Mouse (Mus musculus): ENCODE measurements at regions not wholly inside any gene's neighbourhood (a gene's known extent, or its start where the extent isn't known, plus 50 kb on each side); places are given as distances from the start of the nearest gene placed in this dataset.

DNA sequence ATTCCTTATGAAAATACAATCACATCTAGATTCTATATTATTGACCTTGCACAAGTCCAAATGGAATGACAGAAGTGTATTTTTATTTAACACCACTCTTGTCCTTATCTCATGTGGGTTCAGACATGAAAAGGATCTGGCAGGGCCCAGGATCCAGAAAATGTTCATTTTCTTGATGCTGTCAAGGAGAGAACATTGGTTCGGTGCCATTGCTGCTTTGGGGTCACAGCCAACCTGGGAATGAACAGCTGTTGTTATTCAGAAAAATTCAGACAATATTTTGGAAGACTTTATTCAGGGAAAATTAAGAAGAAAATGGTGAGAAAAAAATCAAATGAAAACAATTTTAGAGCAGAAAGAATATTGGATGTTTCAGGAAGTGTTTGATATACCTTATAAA lies 590.0 kb downstream of the Iqcm start:
- no peak for DNase-seq (ENCODE audit: low spot score in 2 of 2)

- DNase-seq (ENCODE audit: low spot score in 2 of 2) = peak; percentile 3 to 10
These were observed 603.5 kb downstream of the Iqcm start for GRCm38 (mm10) chr8:76052003-76052402.

DNA sequence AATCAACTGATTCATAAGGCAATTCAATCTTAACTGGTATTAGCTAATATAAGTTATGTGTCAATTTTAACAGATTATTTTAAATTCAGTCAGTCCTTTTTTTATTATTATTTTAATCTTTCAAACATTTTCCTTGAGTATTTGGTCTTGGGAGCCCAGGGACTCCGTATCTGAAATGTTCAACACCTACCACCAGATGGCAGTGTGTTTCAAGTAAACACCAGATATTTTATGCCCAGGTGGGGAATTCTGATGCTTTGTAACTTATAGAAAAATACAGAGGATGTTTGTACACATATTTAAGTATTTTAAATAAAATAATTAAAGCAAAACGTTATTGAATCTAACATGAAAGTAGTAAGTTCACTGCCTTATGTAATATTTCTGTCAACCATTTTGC lies 619.2 kb downstream of the Iqcm start:
- DNase-seq (ENCODE audit: low spot score in 2 of 2) = peak in 1 of 2 experiments; percentile 15

DNA sequence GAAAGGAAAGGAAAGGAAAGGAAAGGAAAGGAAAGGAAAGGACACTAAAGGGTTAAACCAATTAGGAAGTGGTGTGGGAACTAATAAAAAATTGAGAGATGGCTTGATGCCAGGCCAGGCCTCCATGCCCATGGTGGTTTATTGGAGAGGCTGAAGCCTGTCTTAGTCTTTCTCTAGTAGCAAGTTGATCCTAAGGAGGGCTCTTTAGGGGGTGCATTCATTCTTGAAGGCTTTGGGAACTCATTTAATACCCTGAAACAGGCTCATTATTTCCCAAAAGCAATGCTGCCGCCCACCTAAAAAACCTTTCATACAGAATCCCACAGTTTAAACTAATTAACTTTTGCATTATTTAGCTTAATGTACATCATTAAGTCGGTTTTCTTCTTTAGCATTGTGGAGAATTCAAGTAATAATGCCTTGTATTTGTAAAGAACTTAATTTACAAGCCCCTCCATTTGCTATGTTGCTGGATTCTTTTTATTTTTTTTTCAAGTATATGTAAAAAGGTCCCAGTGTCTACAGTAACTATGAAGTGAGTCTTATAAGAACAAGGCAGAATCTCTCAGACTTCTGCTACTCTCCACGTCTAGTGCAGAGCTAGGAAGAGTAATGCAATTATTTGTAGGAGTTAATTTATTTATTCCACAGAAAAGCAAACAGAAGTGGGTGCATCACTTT lies 624.3 kb downstream of the Iqcm start:
- DNase-seq (ENCODE audit: low spot score in 2 of 2) = no peak

DNA sequence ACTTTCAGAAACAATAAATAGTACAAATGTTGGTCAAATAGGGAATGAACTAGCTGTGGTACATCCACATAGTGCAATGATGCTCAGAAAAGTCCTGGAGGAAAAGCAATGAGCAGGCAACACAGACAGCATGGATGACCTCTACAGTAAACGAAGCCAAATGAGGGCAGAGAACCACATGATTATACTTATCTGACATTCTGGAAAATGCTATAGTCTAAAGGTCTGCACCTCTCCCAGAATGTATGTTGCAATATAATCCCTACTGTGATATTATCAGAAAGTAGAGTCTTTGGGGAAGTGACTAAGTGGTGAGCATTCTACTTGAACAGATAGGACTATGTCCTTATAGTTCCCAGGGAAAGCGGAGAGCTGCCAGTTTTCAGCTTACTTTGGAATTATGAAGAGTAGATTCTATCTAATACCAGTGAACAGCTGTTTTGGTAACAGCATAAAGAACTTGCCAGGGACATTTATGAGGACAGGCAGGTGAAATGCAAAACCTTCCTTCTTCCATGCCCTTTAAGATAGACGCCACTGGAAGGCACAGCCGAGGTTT lies 672.2 kb downstream of the Iqcm start:
- DNase-seq (ENCODE audit: low spot score in 2 of 2) = no peak

DNA sequence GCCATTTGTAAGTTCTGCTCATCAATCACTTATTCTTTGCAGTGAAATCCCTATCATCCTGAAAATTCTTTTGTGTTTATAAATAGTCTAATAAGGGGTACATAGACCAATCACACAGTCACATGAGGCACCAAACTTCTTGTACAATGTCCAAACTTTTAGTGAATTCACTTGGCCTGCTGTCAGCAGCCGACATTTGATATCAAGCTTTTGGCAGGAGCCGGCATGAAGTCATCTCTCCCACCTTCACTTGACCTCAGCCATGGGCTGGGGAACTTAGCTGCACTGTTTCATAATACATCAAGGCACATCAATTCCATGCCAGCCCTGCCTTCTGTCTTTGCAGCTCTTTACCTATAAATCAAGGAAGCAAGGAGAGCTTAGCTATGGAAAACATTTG lies 679.0 kb downstream of the Iqcm start:
- DNase-seq (ENCODE audit: low spot score in 2 of 2) = no peak

DNA sequence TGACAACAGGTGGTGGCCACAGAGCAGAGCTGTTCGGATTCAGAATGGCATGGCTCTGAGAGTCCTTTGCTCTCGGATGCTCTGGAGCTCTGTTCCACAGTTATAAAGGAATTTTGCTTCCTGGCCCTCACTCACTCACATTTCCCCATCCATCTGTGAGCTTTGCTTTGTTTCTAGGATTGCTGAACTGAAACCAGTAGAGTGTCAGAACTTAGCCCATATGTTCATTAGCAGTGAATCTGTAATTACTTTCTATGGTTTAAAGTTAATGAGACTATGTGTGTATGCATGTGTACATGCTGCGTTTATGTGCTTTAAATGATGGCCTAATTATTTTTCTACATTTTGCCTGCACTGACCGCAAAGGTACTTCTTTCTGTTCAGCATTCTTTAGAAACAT lies 688.7 kb downstream of the Iqcm start:
- DNase-seq (ENCODE audit: low spot score in 2 of 2) = no peak

DNA sequence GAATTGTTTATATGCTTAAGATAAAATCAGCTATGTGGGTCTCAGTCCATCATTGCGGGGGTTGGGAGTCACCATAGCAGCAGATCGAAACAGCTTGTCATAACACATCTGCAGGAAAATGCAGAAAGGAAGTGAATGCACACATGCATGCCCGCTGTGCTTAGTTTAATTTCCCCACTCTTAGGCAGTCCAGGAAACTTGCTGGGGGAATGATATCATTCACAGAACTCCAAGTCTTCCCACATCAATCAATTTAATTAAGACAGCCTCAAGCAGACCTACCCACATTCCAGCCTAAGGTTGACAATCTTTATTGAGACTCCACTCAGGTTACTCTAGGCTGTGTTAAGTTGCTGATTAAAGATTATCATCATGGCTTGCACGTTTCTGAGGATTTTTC lies 700.2 kb downstream of the Iqcm start:
- no peak for DNase-seq (ENCODE audit: low spot score in 2 of 2)

DNA sequence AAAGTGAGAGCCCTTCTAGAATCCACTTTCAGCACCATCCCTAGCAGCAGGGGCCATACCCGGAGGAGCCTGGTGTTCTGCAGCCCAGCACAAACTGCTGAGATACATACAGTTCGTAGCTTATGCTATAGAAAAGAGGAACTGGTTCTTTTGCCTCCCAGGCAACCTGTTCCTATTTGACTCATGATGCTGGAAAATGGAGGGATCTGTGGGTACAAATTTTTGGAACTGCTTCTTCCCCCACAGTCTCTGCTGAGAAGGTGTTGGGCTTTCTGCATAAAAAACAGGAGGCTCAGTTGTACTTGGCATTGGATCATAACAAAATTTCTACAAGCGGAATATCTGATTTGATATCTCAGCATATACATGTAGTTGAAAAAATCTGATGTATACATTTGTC lies 716.7 kb upstream of the Nr3c2 start:
- DNase-seq (ENCODE audit: low spot score in 2 of 2) = peak in 1 of 2 experiments; percentile 4

DNA sequence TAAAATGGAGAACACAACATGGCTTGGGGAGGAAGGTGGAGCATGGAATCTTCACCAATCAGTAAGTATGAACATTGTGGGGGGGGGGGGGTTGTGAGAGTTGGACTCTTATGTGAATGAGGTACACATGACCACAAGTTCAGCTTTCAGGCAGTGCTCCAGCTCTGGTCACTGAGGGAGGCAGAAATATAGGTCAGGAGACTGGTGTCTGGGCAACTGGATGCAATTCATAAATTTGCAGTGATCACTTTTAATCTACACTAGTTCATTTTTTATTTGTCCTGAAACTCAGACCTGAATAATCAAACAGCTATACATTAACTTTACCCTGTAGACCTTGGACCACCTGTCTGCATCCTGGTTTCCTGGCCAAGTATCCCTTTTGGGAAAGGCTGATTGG lies 715.4 kb upstream of the Nr3c2 start:
- DNase-seq (ENCODE audit: low spot score in 2 of 2) = no peak

GRCm38 (mm10) chr8:76187293-76187692 lies 711.9 kb upstream of the Nr3c2 start:
- no peak for DNase-seq (ENCODE audit: low spot score in 2 of 2)

- DNase-seq (ENCODE audit: low spot score in 2 of 2) = no peak
These were observed 687.4 kb upstream of the Nr3c2 start for GRCm38 (mm10) chr8:76211891-76212290.

- no peak for DNase-seq (ENCODE audit: low spot score in 2 of 2)
These were observed 681.2 kb upstream of the Nr3c2 start for GRCm38 (mm10) chr8:76217819-76218580.

DNA sequence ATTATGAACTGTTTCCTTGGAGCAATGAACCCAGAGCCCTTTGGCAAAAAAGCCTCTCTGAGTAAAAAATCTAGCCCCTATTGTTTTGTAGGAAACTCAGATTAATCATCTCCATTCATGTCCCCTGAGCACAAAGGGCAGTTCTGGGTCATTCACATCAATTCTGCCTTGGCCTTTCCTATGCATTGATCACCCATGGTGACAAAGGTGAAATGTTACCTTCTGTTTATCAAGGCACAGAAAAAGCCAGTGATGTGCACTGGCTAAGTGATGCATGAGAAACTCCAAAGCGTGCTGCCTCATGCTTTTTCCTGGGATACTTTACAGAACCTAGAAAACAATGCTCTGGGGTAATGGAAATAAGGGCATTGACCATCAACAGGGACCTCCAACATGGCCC lies 668.4 kb upstream of the Nr3c2 start:
- no peak for DNase-seq (ENCODE audit: low spot score in 2 of 2)

DNA sequence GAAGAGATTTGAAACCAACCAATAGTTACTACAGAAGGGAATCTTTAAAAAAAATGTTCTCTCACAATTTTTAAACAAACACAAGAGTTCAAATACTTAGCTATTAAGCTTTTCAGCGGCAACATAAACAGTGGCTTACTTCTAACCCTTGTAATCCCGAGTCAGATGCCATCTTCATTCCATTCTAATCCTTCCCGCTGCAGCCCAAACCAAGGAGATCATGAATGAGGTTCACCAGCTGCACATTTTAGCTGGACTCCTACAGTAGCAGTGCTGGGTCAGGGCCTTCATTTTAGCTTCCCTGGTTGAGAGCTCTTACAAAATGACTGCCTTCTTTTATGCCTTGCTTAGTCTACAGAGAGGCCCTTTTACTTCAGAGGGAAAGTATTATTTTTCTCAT lies 650.0 kb upstream of the Nr3c2 start:
- DNase-seq (ENCODE audit: low spot score in 2 of 2) = no peak

DNA sequence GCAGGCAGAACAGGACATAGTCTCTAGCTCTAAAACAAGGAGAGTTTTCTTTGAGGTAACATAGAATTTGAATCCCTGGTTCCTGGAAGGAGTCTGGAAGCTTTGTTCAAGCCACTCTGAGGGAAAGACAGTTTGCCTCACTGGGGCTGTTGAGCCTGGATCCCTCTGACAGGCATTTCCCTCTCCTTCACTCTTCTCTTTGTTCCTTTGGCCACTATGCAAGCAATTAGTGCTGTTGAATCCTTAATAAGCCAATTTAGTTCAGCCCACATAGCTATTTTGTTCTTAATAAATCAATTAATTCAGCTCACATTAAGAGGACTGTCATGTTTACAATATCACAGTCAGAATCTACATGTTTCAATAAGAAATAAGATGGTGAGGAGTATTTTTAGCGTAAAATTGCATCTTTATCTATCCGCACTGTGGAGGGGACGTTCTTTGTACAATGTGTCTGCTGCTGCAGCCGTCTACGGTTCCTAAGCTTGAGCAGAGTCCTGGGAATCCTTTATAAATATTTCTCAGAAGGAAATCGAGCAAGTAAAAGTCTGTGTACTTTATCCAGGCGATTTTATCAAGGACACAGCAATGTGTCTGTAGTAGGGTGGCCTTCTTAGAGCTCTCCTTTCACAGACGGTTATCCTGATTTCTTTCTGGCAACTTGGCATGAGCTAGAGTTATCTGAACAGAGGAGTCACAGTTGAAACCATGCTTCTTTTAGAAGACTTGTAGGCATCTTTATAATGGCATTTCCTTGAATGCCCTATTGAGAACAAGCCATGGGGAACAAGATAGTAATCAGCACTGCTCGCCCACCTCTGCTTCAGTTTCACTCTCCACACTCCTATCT lies 646.9 kb upstream of the Nr3c2 start:
- DNase-seq (ENCODE audit: low spot score in 2 of 2) = no peak
